Comparison of ENCODE assay signal across 21 mouse cellular contexts in the genomic region with DNA sequence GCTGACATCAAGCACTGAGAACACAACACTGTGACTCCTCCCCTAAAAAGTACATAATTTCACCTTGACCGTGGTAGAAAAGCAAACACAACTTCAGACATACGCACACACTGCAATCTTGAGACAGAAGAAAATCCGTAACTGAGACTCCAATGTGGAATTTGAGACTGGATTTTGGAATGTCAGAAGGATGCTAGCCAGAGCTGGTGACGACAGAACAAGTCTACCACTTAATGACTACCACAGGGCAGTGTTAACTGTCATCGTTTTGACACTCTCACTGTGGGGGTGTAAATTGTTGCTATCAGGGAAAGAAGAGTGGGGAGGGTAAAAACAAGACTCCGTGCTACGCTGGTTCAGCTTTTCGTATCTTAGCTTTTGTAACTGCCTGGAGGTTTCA.
"Had no signal": no experiment of that assay in that cellular context is flagged by ENCODE, and none has a peak within 500 bp of the region (broad histone marks: within the 10 kb centered on the region; RNA-seq: fewer than 3 reads in every experiment).

No protein-coding gene starts in this region.

- H3K4me1 ChIP-seq: limb, embryonic 12.5 days; limb, embryonic 15.5 days; megakaryocyte, embryonic 14.5 days; midbrain, embryonic 10.5 days; midbrain, embryonic 13.5 days; neural tube, embryonic 13.5 days; stomach, embryonic 15.5 days had no signal

- H3K27me3 ChIP-seq: limb, embryonic 12.5 days; limb, embryonic 15.5 days; megakaryocyte, embryonic 14.5 days; midbrain, embryonic 13.5 days; neural tube, embryonic 13.5 days; stomach, embryonic 15.5 days had no signal

- ATAC-seq: liver, postnatal 0 days; midbrain, embryonic 13.5 days; midbrain, embryonic 16.5 days had no signal

- H3K27ac ChIP-seq: limb, embryonic 12.5 days; limb, embryonic 15.5 days; liver, embryonic 14.5 days; midbrain, embryonic 10.5 days; midbrain, embryonic 13.5 days; neural tube, embryonic 13.5 days; stomach, embryonic 15.5 days had no signal

- H3K4me2 ChIP-seq: limb, embryonic 12.5 days; limb, embryonic 15.5 days; liver, embryonic 11.5 days; midbrain, embryonic 13.5 days; neural tube, embryonic 13.5 days; stomach, embryonic 15.5 days had no signal

- DNase-seq: kidney, postnatal 14 days; kidney, postnatal 4 days; left cerebral cortex, postnatal 4 days; liver, postnatal 0 days; lung, postnatal 10 days; lung, postnatal 36 days; retina, postnatal 1 day; right cerebral cortex, postnatal 25 days; spleen, adult 18-20 months; thymus, postnatal 25 days had no signal

- H3K9me3 ChIP-seq: limb, embryonic 12.5 days; limb, embryonic 15.5 days; megakaryocyte, embryonic 14.5 days; midbrain, embryonic 10.5 days; midbrain, embryonic 13.5 days; neural tube, embryonic 13.5 days; stomach, embryonic 15.5 days had no signal

- H3K9ac ChIP-seq: limb, embryonic 12.5 days; limb, embryonic 15.5 days; liver, embryonic 14.5 days; liver, postnatal 0 days; midbrain, embryonic 13.5 days; neural tube, embryonic 13.5 days; stomach, embryonic 15.5 days had no signal

- H3K36me3 ChIP-seq: limb, embryonic 12.5 days; limb, embryonic 15.5 days; midbrain, embryonic 10.5 days; midbrain, embryonic 13.5 days; neural tube, embryonic 13.5 days; stomach, embryonic 15.5 days had no signal

- H3K4me3 ChIP-seq: limb, embryonic 12.5 days; limb, embryonic 15.5 days; megakaryocyte, embryonic 14.5 days; midbrain, embryonic 10.5 days; midbrain, embryonic 13.5 days; myocyte; neural tube, embryonic 13.5 days; stomach, embryonic 15.5 days had no signal
